Mouse (Mus musculus) liver, embryonic 13.5 days (tissue): Measurements from ENCODE around the gene Inafm2. TPM values are rescaled to one million over a fixed set of nuclear protein-coding genes. Genes with fewer than 3 reads are reported as not detected.

ENCODE experiments used
- ATAC-seq: fragments of 200-750 bp; cut with Nextera tagmentation; 2 replicates; pipeline ENCODE4 v1.8.0; 2017; ENCODE audit warnings: low read depth, mild to moderate bottlenecking, moderate number of reproducible peaks, moderate library complexity
- DNase-seq: peaks from one replicate; pipeline ENCODE4 v3.0.0; 2022
- H3K27ac ChIP-seq: fragments of 300-500 bp; sonication (generic); 2 replicates; pipeline ENCODE4 v1.5.1; 2015; ENCODE audit warnings: moderate library complexity, mild to moderate bottlenecking, inconsistent platforms
- H3K27me3 ChIP-seq: fragments of 300-500 bp; sonication (generic); 2 replicates; pipeline ENCODE4 v1.6.1; 2015; ENCODE audit warnings: mild to moderate bottlenecking, inconsistent platforms
- H3K36me3 ChIP-seq: fragments of 300-500 bp; sonication (generic); 2 replicates; pipeline ENCODE4 v1.6.1; 2015; ENCODE audit warnings: mild to moderate bottlenecking, inconsistent platforms
- H3K4me1 ChIP-seq: fragments of 300-500 bp; sonication (generic); replicated peaks from 2 replicates; pipeline ENCODE4 v1.6.1; 2015; ENCODE audit warnings: inconsistent platforms
- H3K4me2 ChIP-seq: fragments of 300-500 bp; sonication (generic); 2 replicates; pipeline ENCODE4 v1.6.1; 2015; ENCODE audit warnings: inconsistent platforms, mild to moderate bottlenecking, moderate library complexity
- H3K4me3 ChIP-seq: fragments of 300-500 bp; sonication (generic); replicated peaks from 2 replicates; pipeline ENCODE4 v1.5.1; 2015; ENCODE audit warnings: mild to moderate bottlenecking, inconsistent platforms
- H3K9ac ChIP-seq: fragments of 300-500 bp; sonication (generic); 2 replicates; pipeline ENCODE4 v1.6.1; 2015; ENCODE audit warnings: mild to moderate bottlenecking, inconsistent platforms
- H3K9me3 ChIP-seq: fragments of 300-500 bp; sonication (generic); replicated peaks from 2 replicates; pipeline ENCODE4 v1.6.1; 2016; ENCODE audit warnings: inconsistent platforms
- WGBS: fragments of 180-500 bp; shearing (Covaris S2); methylation state at CpG from one replicate; pipeline ENCODE4 v1.1.7; 2015; ENCODE audit not compliant: insufficient replicate concordance; 5-methylcytosine and 5-hydroxymethylcytosine counted together
- polyA plus RNA-seq: library from polyadenylated mRNA; unstranded; fragments of >200 nt; fragmentation: Nextera tagmentation; extraction: Ambion mirVana; gene quantifications from 2 replicates; pipeline ENCODE4 v1.2.1, GENCODE M21; 2015

Gene Inafm2
- 18.4 and 19.1 TPM in 2 replicates for polyA plus RNA-seq

DNA sequence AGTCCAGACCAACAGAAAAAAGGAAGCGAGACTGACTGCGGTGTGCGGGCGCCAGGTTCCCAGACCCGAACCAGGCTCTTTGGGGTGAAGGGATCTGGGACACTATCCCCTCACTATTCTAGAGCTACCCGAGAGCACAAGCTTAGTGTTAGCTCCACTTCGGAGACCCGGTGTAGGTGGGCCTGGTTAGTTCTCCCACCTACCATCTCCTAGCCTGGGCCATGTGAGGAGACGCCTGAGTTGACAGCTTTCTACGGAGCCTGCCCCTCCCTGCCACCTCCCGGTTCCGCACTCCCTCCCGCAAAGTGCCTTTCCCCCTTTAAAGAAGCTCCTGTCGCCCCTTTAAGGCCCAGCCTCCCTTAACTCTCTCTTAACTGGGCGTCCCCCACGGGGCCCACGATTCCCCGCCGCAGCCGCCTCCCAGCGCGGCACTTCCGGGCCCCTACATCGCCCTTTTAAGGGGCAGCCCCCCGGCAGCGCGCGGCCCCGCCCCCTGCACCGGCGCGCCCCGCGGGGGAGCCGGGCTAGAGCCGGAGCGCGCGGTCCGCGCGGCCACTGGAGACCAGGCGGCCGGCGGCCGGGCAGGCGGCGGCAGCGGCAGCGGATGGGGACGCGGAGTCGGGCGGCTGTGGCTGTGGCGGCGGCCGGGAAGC lies at the start of gene Inafm2:
Inafm2 (plus strand) TSS at position 527 of the 653 bp plus-strand sequence.
- Histone ChIP-seq H3K36me3 (peaks cover 17% of the 10 kb centered on the region), H3K4me2 (peak within 1 kb of the TSS; percentile 100), H3K9ac (peak within 1 kb of the TSS; percentile 96), H3K4me3 (peak within 1 kb of the TSS; percentile 95), H3K27me3 (peaks cover 12% of the 10 kb centered on the region), H3K27ac (peak within 1 kb of the TSS; percentile 71), H3K9me3 (no peaks in the 10 kb centered on the region), H3K4me1 (peaks cover 61% of the 10 kb centered on the region)
- ATAC-seq: peak; percentile 90
- peak; percentile 90 for DNase-seq
- WGBS: under 1% methylated on average over 53 of the region's 57 CpGs

DNA sequence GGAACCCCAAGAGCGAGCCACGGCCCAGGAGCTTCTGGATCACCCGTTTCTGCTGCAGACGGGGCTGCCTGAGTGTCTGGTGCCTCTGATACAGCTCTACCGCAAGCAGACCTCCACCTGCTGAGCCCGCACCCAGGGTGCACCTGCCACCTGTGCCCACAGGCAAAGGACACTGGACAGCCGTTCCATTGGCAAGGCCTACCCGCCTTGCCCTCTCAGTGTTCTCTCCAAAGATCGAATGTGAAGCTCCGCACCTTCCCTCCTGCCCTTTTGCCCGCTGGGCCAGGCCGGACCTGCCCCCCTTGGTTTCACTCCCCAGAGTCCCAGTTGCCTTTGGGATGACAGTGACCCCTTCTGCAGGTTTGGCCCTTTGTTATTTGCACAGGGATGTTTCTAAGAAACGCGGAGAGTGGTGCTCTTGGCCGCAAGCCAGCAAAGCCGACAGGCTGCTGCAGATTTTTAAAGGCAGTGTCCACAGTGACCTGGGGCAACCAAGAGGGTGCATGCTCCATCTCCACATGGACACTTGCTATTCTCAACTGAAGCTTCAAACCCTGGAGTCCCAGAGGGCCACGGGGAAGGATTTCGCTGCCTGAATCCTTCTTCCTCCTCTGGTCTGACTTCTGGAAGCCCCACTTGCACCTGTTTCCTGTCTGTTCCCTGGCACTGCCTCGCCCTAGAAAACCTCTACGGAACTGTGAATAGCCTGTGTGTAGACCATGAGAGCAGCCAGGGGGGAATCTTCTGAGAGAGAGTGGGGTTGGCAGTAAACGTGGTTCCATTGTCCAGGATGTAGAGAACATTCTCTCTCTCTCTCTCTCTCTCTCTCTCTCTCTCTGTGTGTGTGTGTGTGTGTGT lies 48.9 kb upstream of the Inafm2 start:
- 55% methylated on average over 21 of the region's 21 CpGs for WGBS
- DNase-seq (no peak), ATAC-seq (no peak; the same call in 1 of the 2 replicates)
- Histone ChIP-seq H3K9me3 (no peaks in the 10 kb centered on the region), H3K27ac (no peak overlapping the region), H3K4me1 (peaks cover 20% of the 10 kb centered on the region), H3K27me3 (peaks cover 63% of the 10 kb centered on the region), H3K4me2 (no peak overlapping the region), H3K9ac (no peak overlapping the region), H3K4me3 (no peak overlapping the region), H3K36me3 (no peaks in the 10 kb centered on the region)

DNA sequence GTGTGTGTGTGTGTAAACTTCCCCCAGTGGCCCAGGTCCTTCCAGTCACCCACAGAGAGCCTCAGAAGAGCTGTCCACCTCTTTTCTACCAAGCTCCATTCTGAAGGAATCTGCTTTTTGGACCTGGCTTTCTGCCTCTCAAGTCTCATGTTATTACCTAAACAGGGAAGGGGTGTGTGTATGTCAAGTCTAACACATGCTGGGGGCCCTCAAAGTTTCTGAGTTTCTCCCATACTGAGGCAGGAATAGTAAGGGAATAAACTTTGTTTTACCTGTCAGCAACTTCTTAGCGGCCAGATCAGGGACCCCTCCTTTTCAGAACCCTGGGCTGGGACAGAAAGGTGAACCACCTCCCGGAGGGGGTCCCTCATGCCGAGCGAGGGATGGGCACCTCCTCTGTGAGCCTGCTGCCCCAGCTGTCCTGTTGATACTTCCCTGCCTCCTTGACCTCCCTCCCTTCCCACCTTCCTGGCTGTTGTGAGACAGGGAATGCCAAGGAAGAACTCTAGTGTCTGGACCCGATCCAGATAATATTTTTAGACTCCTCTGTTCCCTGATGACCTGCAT lies 48.2 kb upstream of the Inafm2 start:
- DNase-seq (no peak), ATAC-seq (no peak)
- Histone ChIP-seq H3K4me3 (no peak overlapping the region), H3K9ac (no peak overlapping the region), H3K9me3 (no peaks in the 10 kb centered on the region), H3K4me1 (peaks cover 22% of the 10 kb centered on the region), H3K27me3 (peaks cover 69% of the 10 kb centered on the region), H3K36me3 (no peaks in the 10 kb centered on the region), H3K4me2 (no peak overlapping the region), H3K27ac (no peak overlapping the region)
- 46% methylated on average over 5 of the region's 5 CpGs for WGBS

DNA sequence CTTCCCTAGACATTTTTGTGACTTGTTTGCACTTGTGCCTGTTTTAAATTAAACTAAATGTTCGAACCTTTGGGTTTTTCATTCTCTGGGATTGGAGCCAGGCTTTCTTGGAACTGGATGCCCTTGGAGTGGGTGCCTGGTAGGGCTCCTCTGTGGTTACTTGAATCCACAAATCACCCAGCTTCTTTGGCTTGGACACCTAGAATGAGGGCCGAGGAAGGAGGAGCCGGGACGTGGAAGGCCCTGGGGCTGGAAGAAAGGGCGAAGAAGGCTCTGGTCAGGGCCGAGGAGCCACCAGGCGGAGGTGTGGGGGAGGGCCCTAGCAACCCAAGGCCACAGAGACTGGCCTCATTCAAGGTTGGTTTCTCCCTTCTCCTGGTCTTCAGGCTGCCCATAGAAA lies 47.6 kb upstream of the Inafm2 start:
- Histone ChIP-seq H3K9ac (no peak overlapping the region), H3K27ac (no peak overlapping the region), H3K27me3 (peaks cover 74% of the 10 kb centered on the region)

DNA sequence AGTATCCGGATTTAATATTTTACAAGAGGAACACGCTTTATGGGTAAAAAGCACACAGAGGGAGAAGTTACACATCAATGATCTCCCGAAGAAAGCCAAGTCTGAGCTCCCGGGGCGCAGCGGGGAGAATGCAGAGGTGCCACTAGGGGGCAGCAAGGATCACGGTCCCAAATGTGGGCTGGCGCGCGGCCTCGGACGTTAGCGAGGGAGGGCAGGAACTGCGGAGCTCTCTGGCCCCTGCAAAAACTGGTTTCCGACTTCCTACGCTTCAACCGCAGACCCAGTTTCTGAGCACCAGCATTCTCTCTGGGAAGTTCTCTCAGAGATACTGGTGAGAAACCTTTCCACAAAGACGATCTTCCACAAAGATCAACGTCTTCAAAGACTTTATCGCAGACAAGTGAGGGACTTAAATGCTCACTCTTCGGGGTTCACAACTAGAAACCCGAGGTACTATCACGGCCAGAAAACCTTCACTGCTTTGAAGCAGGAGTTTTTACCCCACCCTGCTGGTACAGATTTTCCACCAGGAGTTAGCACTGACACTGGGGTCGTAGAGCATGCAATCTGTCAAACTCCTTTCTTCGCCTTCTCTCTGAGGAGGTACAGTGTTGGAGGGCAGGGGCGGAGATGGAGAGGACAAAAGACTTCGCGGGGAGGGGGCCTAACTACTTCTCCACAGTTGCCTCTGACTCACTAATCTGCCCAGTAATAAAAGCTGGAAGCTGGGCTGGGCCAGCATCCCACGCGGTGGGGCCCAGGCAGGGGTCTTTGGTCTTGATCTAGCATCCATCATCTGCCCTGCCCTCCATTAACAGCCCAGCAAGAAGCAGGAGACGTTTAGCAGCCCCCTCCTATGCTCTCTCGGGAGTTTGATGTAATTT lies 45.1 kb upstream of the Inafm2 start:
- peak; percentile 30; the same call in 1 of the 2 replicates for ATAC-seq
- Histone ChIP-seq H3K4me2 (peak overlapping the region; percentile 43), H3K27me3 (peaks cover 88% of the 10 kb centered on the region), H3K4me1 (peaks cover 40% of the 10 kb centered on the region), H3K9me3 (no peaks in the 10 kb centered on the region), H3K4me3 (peak overlapping the region; percentile 25), H3K27ac (no peak overlapping the region), H3K36me3 (no peaks in the 10 kb centered on the region), H3K9ac (peak overlapping the region; percentile 26; the same call in 1 of the 2 replicates)
- 2% methylated on average over 32 of the region's 32 CpGs for WGBS
- DNase-seq: peak; percentile 66

More for the DNA sequence above, 47.6 kb upstream of the Inafm2 start:
- DNase-seq: no peak
- 42% methylated on average over 7 of the region's 7 CpGs for WGBS
- Histone ChIP-seq H3K36me3 (no peaks in the 10 kb centered on the region), H3K4me1 (peaks cover 28% of the 10 kb centered on the region), H3K4me2 (no peak overlapping the region), H3K9me3 (no peaks in the 10 kb centered on the region), H3K4me3 (no peak overlapping the region)
- ATAC-seq: no peak

DNA sequence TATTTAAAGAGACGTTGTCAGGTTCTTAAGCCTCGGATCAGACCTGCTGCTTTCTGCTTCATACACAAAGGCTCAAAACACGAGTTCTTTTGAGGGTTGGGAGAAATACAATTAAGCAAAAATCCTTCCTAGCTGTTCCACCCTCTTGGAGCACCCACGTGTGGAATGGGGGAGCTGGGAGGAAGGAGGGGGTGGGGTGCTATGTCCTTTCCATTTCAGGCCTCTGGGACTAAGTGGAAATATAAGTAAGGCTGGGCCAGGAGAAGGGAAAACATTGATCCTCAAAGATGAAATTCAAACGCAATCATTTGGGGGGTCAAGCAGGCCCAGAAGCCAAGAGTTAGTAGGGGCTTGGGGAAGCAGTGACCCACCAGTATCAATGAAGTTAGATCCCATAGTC lies 44.4 kb upstream of the Inafm2 start:
- H3K36me3 ChIP-seq: no peaks in the 10 kb centered on the region
- no peak overlapping the region for H3K9ac ChIP-seq
- no peak overlapping the region for H3K27ac ChIP-seq
- peaks cover 90% of the 10 kb centered on the region for H3K27me3 ChIP-seq
- DNase-seq: no peak
- ATAC-seq: no peak
- no peak overlapping the region for H3K4me2 ChIP-seq
- 10% methylated on average over 5 of the region's 5 CpGs for WGBS
- peaks cover 36% of the 10 kb centered on the region for H3K4me1 ChIP-seq
- no peaks in the 10 kb centered on the region for H3K9me3 ChIP-seq
- no peak overlapping the region for H3K4me3 ChIP-seq

DNA sequence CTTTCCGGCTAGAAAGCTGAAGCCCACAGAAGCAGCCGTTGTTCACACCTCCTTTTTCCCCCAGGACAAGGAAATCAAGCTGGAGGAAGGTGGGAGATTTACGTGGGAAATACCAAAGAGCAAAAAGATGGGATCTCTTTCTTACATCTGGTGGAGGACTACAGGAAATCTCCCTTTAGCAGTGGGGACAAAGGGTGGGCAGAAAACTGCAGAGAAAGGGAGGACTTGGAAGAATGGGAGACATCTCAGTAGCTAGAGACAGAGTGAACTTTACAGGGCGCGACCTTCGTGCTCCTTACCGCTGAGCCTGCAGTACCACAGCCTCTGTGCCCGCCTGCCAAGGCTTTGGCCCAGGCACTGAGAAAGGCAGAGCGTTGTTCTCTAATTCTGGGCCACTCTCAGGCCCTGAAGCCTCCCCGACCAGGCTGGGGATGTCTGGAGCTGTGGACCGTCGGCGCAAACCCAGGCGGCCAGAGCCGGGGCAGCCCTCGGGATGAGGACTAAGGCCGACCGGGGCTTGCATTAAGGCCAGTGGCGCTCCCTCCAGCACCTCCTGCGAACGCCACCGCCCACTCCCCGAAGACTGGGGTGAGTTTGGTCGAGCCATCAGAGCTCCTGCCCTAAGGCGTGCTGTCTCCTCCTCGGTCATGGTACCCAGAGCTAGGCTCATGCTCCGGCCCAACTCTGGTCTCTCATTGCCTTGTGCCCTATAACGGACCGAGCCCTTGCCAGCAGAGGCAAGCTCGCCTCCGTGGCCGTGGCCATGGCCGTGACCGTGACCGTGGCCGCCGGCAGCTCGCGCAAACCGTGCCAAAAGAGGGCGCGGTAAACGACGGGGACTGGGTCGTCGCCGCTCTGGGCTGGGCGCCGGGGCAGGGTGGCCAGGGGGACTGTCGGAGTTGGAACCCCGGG lies 43.3 kb upstream of the Inafm2 start:
- H3K9ac ChIP-seq: no peak overlapping the region
- no peak for ATAC-seq
- DNase-seq: no peak
- H3K4me1 ChIP-seq: peaks cover 34% of the 10 kb centered on the region
- peaks cover 95% of the 10 kb centered on the region for H3K27me3 ChIP-seq
- H3K9me3 ChIP-seq: no peaks in the 10 kb centered on the region
- H3K36me3 ChIP-seq: no peaks in the 10 kb centered on the region
- H3K27ac ChIP-seq: no peak overlapping the region
- WGBS: 11% methylated on average over 51 of the region's 51 CpGs
- H3K4me2 ChIP-seq: peak overlapping the region; percentile 55
- H3K4me3 ChIP-seq: peak overlapping the region; percentile 38

DNA sequence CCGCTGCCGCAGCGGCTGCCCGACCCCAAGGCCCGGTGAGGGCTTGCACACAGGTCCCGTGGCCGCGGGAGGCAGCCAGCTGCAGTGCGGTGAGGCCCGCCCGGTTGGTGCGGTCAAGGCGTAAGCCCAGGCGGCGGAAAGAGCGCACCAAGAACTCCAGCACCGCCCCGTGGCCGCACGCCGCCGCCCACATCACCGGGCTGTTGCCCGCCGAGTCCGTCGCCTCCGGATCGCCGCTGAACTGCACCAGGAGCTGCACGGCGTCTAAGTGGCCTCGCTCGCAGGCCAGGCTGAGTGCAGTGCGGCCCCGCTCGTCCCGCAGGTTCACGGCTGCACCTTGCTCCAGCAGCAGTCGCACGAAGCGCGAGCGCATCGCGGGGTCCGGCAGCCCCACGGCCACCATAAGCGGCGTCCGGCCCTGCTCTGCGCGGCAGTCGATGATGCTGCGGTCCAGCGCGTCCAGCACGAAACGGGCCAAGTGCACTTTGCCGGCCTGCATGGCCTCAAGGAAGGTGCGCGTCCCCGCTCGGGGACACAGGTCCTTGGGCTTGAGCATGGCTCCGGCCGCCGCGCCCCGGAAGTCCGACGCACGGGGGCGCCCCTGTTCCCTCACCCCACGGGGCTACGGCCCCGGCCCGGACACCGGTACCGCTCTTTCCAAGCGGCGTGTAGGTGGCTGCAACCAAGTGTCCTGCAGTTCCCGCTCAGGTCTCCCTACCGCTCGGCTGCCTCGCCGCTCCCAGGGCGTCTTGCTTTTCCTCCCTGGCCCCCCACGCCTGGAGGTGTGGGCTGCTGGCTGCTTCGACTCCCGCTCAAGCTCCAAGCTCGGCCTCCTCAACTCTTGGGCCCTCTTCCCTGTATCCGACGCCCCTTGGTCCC lies 42.4 kb upstream of the Inafm2 start:
- Histone ChIP-seq H3K27me3 (peaks cover 95% of the 10 kb centered on the region), H3K36me3 (no peaks in the 10 kb centered on the region), H3K4me2 (peak overlapping the region; percentile 55), H3K27ac (no peak overlapping the region), H3K9ac (no peak overlapping the region), H3K4me1 (peaks cover 34% of the 10 kb centered on the region), H3K9me3 (no peaks in the 10 kb centered on the region), H3K4me3 (peak overlapping the region; percentile 38)
- no peak for ATAC-seq
- DNase-seq: no peak
- WGBS: under 1% methylated on average over 93 of the region's 93 CpGs

DNA sequence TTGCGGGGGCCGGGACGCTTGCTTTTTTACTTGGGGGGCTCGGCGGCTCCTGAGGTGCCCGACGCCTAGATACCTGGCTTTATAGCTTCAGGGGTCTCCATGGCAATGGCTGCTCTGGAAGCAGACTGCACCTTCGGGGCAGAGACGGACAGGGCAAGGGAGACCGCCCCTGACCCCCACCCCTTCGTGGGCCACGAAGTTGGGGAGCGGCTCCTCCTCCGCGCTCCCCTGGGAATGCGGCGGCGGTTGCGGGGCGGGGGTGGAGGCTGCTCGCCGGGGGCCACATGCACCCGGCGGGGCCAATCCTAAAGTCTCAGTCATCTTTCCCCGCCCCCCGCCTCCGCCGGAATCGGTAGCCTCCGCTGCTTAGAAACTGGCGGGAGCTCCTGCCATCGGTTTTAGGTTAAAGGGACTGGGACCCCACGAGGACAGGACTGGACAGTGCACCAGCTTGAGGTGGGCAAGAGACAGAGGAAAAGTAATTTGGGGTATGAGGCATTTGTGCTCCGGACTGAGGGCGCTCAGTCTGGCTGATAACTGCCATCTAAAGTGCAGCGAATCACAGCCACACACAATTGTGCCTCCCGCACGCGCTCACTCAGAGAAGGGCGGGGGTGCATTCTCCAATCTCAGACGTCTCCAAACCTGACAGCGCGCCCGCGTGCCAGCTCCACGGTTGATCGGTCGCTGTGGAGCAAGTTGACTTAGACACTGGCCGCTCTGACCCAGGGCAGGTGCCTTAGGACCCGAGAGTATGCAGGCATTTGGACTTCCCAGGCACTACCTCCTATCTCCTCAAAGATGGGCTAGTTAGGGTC lies 41.4 kb upstream of the Inafm2 start, which contains the start of gene Ankrd63:
Ankrd63 (minus strand) TSS at position 51 of the 818 bp plus-strand sequence.
- Histone ChIP-seq H3K27me3 (peaks cover 100% of the 10 kb centered on the region), H3K4me3 (peak within 1 kb of the TSS; percentile 38), H3K27ac (no peak within 1 kb of the TSS), H3K4me1 (peaks cover 34% of the 10 kb centered on the region), H3K4me2 (peak within 1 kb of the TSS; percentile 55), H3K9ac (no peak within 1 kb of the TSS), H3K9me3 (no peaks in the 10 kb centered on the region), H3K36me3 (no peaks in the 10 kb centered on the region)
- no peak for ATAC-seq
- WGBS: 1% methylated on average over 50 of the region's 50 CpGs
- no peak for DNase-seq
